31 mouse cellular contexts compared by ENCODE assay signal in the genomic region with DNA sequence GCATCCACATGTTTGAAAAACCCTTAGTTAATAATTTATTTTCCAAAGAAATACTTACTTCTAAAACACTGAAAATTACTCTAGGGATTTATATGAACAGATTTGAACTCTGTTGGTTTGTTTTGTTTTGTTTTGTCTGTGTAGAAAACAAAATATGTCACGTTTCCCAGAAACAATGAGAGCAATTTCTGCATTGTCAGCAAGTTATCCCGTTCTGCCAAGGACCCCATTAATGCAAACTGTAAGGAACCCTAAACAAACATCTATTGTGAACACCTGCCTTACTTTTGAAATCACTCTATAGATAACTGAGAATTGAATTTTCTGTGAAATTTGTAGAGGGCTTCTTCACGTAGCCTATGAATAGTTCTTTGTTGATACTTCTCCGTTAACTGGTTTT.
"Had no signal": no experiment of that assay in that cellular context is flagged by ENCODE, and none has a peak within 500 bp of the region (broad histone marks: within the 10 kb centered on the region; RNA-seq: fewer than 3 reads in every experiment).

No protein-coding gene starts in this region.

- H3K4me2 ChIP-seq: limb, embryonic 12.5 days; limb, embryonic 13.5 days; limb, embryonic 15.5 days; liver, embryonic 11.5 days; liver, embryonic 12.5 days; liver, embryonic 13.5 days; liver, embryonic 15.5 days; lung, embryonic 14.5 days; lung, embryonic 15.5 days; midbrain, embryonic 11.5 days; midbrain, embryonic 12.5 days; midbrain, embryonic 13.5 days; midbrain, embryonic 15.5 days; neural tube, embryonic 12.5 days had no signal

- ATAC-seq: liver, embryonic 12.5 days; liver, postnatal 0 days; lung, postnatal 0 days; midbrain, embryonic 13.5 days; midbrain, embryonic 15.5 days; midbrain, embryonic 16.5 days had no signal

- H3K9ac ChIP-seq: limb, embryonic 12.5 days; limb, embryonic 13.5 days; limb, embryonic 15.5 days; liver, embryonic 12.5 days; liver, embryonic 13.5 days; liver, embryonic 14.5 days; liver, embryonic 15.5 days; liver, postnatal 0 days; lung, embryonic 14.5 days; lung, embryonic 15.5 days; midbrain, embryonic 12.5 days; midbrain, embryonic 13.5 days; midbrain, embryonic 15.5 days; neural tube, embryonic 12.5 days had no signal

- H3K4me3 ChIP-seq: limb, embryonic 10.5 days; limb, embryonic 12.5 days; limb, embryonic 13.5 days; limb, embryonic 15.5 days; liver, embryonic 12.5 days; liver, embryonic 13.5 days; liver, embryonic 15.5 days; lung, embryonic 15.5 days; megakaryocyte, embryonic 14.5 days; midbrain, embryonic 10.5 days; midbrain, embryonic 12.5 days; midbrain, embryonic 13.5 days; midbrain, embryonic 15.5 days; myocyte; neural tube, embryonic 12.5 days had no signal

- H3K27ac ChIP-seq: limb, embryonic 12.5 days; limb, embryonic 13.5 days; limb, embryonic 15.5 days; liver, embryonic 12.5 days; liver, embryonic 13.5 days; liver, embryonic 14.5 days; liver, embryonic 15.5 days; lung, embryonic 15.5 days; macrophage; midbrain, embryonic 10.5 days; midbrain, embryonic 12.5 days; midbrain, embryonic 13.5 days; midbrain, embryonic 15.5 days; neural tube, embryonic 12.5 days had no signal

- H3K36me3 ChIP-seq: limb, embryonic 10.5 days; limb, embryonic 12.5 days; limb, embryonic 13.5 days; limb, embryonic 15.5 days; liver, embryonic 12.5 days; liver, embryonic 13.5 days; liver, embryonic 15.5 days; lung, embryonic 15.5 days; midbrain, embryonic 10.5 days; midbrain, embryonic 12.5 days; midbrain, embryonic 13.5 days; midbrain, embryonic 15.5 days; neural tube, embryonic 12.5 days had no signal

- H3K27me3 ChIP-seq: limb, embryonic 12.5 days; limb, embryonic 13.5 days; limb, embryonic 15.5 days; liver, embryonic 12.5 days; liver, embryonic 13.5 days; liver, embryonic 15.5 days; lung, embryonic 15.5 days; megakaryocyte, embryonic 14.5 days; midbrain, embryonic 12.5 days; midbrain, embryonic 15.5 days; neural tube, embryonic 12.5 days had no signal

- H3K4me1 ChIP-seq: limb, embryonic 15.5 days; liver, embryonic 13.5 days; liver, embryonic 15.5 days; lung, embryonic 15.5 days; megakaryocyte, embryonic 14.5 days; neural tube, embryonic 12.5 days had no signal

- DNase-seq: left cerebral cortex, postnatal 4 days; liver; liver, embryonic 13.5 days; liver, postnatal 0 days; lung, adult 18-20 months; lung, adult 2 months; lung, embryonic 14.5 days; lung, postnatal 10 days; lung, postnatal 14 days; lung, postnatal 4 days; midbrain, embryonic 14.5 days had no signal

- H3K9me3 ChIP-seq: limb, embryonic 10.5 days; limb, embryonic 12.5 days; limb, embryonic 13.5 days; limb, embryonic 15.5 days; liver, embryonic 12.5 days; liver, embryonic 13.5 days; liver, embryonic 15.5 days; lung, embryonic 15.5 days; megakaryocyte, embryonic 14.5 days; midbrain, embryonic 10.5 days; midbrain, embryonic 12.5 days; midbrain, embryonic 13.5 days; midbrain, embryonic 15.5 days; neural tube, embryonic 12.5 days had no signal
